Mouse (Mus musculus) fibroblast of lung, adult 2 months (primary cell): ENCODE data around the gene Acbd3.

ENCODE experiments used
- DNase-seq: peaks from one replicate; pipeline ENCODE4 v3.0.0-alpha.2; 2011; ENCODE audit warnings: low read depth

Gene Acbd3

GRCm38 (mm10) chr1:180762180-180762579 lies 36.3 kb downstream of the Acbd3 start:
- no peak for DNase-seq

GRCm38 (mm10) chr1:180762679-180763078 lies 36.8 kb downstream of the Acbd3 start:
- DNase-seq = no peak

GRCm38 (mm10) chr1:180763307-180763706 lies 37.5 kb downstream of the Acbd3 start:
- DNase-seq = no peak

GRCm38 (mm10) chr1:180763828-180764227 lies 38.0 kb downstream of the Acbd3 start:
- peak; percentile 69 for DNase-seq

GRCm38 (mm10) chr1:180765393-180765792 lies 39.5 kb downstream of the Acbd3 start:
- DNase-seq = no peak

GRCm38 (mm10) chr1:180766557-180766956 lies 40.7 kb downstream of the Acbd3 start:
- DNase-seq = no peak

- DNase-seq = no peak
Observed at GRCm38 (mm10) chr1:180767541-180768333, 41.9 kb downstream of the Acbd3 start.

- DNase-seq = no peak
Observed at GRCm38 (mm10) chr1:180768334-180769168, 42.7 kb downstream of the Acbd3 start.

GRCm38 (mm10) chr1:180771306-180771705 lies 45.5 kb downstream of the Acbd3 start:
- no peak for DNase-seq

- DNase-seq = no peak
Observed at GRCm38 (mm10) chr1:180771722-180772121, 45.9 kb downstream of the Acbd3 start.

- no peak for DNase-seq
Observed at GRCm38 (mm10) chr1:180772291-180772690, 46.4 kb downstream of the Acbd3 start.

- DNase-seq = no peak
Observed at GRCm38 (mm10) chr1:180774664-180775063, 48.8 kb downstream of the Acbd3 start.

- DNase-seq = no peak
Observed at GRCm38 (mm10) chr1:180775317-180775716, 49.5 kb downstream of the Acbd3 start.

GRCm38 (mm10) chr1:180775849-180776493 lies 50.1 kb downstream of the Acbd3 start:
- no peak for DNase-seq

GRCm38 (mm10) chr1:180776494-180776893 lies 50.7 kb downstream of the Acbd3 start:
- DNase-seq = no peak

GRCm38 (mm10) chr1:180777289-180777659 lies 51.4 kb downstream of the Acbd3 start:
- DNase-seq = no peak

GRCm38 (mm10) chr1:180777660-180778402 lies 52.0 kb downstream of the Acbd3 start:
- peak; percentile 79 for DNase-seq

GRCm38 (mm10) chr1:180778403-180778754 lies 52.5 kb downstream of the Acbd3 start:
- no peak for DNase-seq

GRCm38 (mm10) chr1:180778941-180779340 lies 53.1 kb downstream of the Acbd3 start:
- no peak for DNase-seq

- no peak for DNase-seq
Observed at GRCm38 (mm10) chr1:180780291-180780690, 54.4 kb downstream of the Acbd3 start.

- DNase-seq = no peak
Observed at GRCm38 (mm10) chr1:180781250-180781649, 55.4 kb downstream of the Acbd3 start.
